Mouse (Mus musculus): ENCODE data around the gene Mapkbp1. TPM values are rescaled to one million over a fixed set of nuclear protein-coding genes. Genes with fewer than 3 reads are reported as not detected.

Gene Mapkbp1
- polyA plus RNA-seq, 1 experiment from 2014 or later, result 2.9 TPM

- H3K9me3 ChIP-seq (ENCODE audit: control insufficient read depth, low read length), result no peaks in the 10 kb centered on the region
- DNase-seq (ENCODE audit: low spot score) (no peak), ATAC-seq (ENCODE audit: insufficient number of reproducible peaks, low FRiP score, low TSS enrichment, low read depth) (no peak)
- H3K4me1 ChIP-seq (ENCODE audit: control insufficient read depth, insufficient read depth, low read length), result peaks cover 10% of the 10 kb centered on the region
- no peak overlapping the region for H3K4me2 ChIP-seq (ENCODE audit: low read depth, severe bottlenecking)
- no peak overlapping the region for H3K27ac ChIP-seq (replicated peaks; ENCODE audit: low read depth, low read length)
- no peak overlapping the region for H3K9ac ChIP-seq (ENCODE audit: low read length)
- WGBS, result 99% methylated on average over 2 of the region's 2 CpGs
- H3K36me3 ChIP-seq (ENCODE audit: control insufficient read depth, insufficient read depth, low read length), result no peaks in the 10 kb centered on the region
- no peaks in the 10 kb centered on the region for H3K27me3 ChIP-seq (ENCODE audit: control insufficient read depth, insufficient read depth, low read length)
- no peak overlapping the region for H3K4me3 ChIP-seq (ENCODE audit: low read depth, low read length)
Measured at GRCm38 (mm10) chr2:119999731-120000130, 27.2 kb downstream of the Mapkbp1 start.

GRCm38 (mm10) chr2:120000882-120001584 lies 28.5 kb downstream of the Mapkbp1 start:
- Histone ChIP-seq H3K36me3 (ENCODE audit: control insufficient read depth, insufficient read depth, low read length) (no peaks in the 10 kb centered on the region), H3K27me3 (ENCODE audit: control insufficient read depth, insufficient read depth, low read length) (no peaks in the 10 kb centered on the region), H3K4me3 (ENCODE audit: low read depth, low read length) (no peak overlapping the region), H3K4me1 (ENCODE audit: control insufficient read depth, insufficient read depth, low read length) (0 out of 2 replicates have a peak, but pooled peaks cover 1% of the 10 kb centered on the region), H3K9me3 (ENCODE audit: control insufficient read depth, low read length) (no peaks in the 10 kb centered on the region), H3K9ac (ENCODE audit: low read length) (no peak overlapping the region), H3K27ac (replicated peaks; ENCODE audit: low read depth, low read length) (0 out of 2 replicates have a peak overlapping the region, but pooled peaks have one; percentile 21), H3K4me2 (ENCODE audit: low read depth, severe bottlenecking) (no peak overlapping the region)
- WGBS, result 75% methylated on average over 3 of the region's 3 CpGs
- ATAC-seq (ENCODE audit: insufficient number of reproducible peaks, low FRiP score, low TSS enrichment, low read depth) (no peak), DNase-seq (ENCODE audit: low spot score) (no peak)

GRCm38 (mm10) chr2:120001956-120002355 lies 29.5 kb downstream of the Mapkbp1 start:
- ATAC-seq (ENCODE audit: insufficient number of reproducible peaks, low FRiP score, low TSS enrichment, low read depth), result no peak
- 84% methylated on average over 4 of the region's 4 CpGs for WGBS

GRCm38 (mm10) chr2:120003970-120004369 lies 31.5 kb downstream of the Mapkbp1 start:
- 89% methylated on average over 2 of the region's 2 CpGs for WGBS
- H3K4me3 ChIP-seq (ENCODE audit: low read depth, low read length), result no peak overlapping the region
- H3K9ac ChIP-seq (ENCODE audit: low read length), result no peak overlapping the region
- H3K27me3 ChIP-seq (ENCODE audit: control insufficient read depth, insufficient read depth, low read length), result no peaks in the 10 kb centered on the region
- H3K4me2 ChIP-seq (ENCODE audit: low read depth, severe bottlenecking), result no peak overlapping the region
- no peak for ATAC-seq (ENCODE audit: insufficient number of reproducible peaks, low FRiP score, low TSS enrichment, low read depth)
- DNase-seq (ENCODE audit: low spot score), result no peak
- H3K27ac ChIP-seq (replicated peaks; ENCODE audit: low read depth, low read length), result no peak overlapping the region
- H3K4me1 ChIP-seq (ENCODE audit: control insufficient read depth, insufficient read depth, low read length), result no peaks in the 10 kb centered on the region
- H3K9me3 ChIP-seq (ENCODE audit: control insufficient read depth, low read length), result no peaks in the 10 kb centered on the region
- H3K36me3 ChIP-seq (ENCODE audit: control insufficient read depth, insufficient read depth, low read length), result no peaks in the 10 kb centered on the region

More at GRCm38 (mm10) chr2:120001956-120002355, 29.5 kb downstream of the Mapkbp1 start:
- H3K4me3 ChIP-seq (ENCODE audit: low read depth, low read length), result no peak overlapping the region
- H3K4me2 ChIP-seq (ENCODE audit: low read depth, severe bottlenecking), result no peak overlapping the region
- no peak overlapping the region for H3K9ac ChIP-seq (ENCODE audit: low read length)
- H3K27me3 ChIP-seq (ENCODE audit: control insufficient read depth, insufficient read depth, low read length), result no peaks in the 10 kb centered on the region
- no peak for DNase-seq (ENCODE audit: low spot score)
- no peaks in the 10 kb centered on the region for H3K9me3 ChIP-seq (ENCODE audit: control insufficient read depth, low read length)
- H3K27ac ChIP-seq (replicated peaks; ENCODE audit: low read depth, low read length), result no peak overlapping the region
- no peaks in the 10 kb centered on the region for H3K36me3 ChIP-seq (ENCODE audit: control insufficient read depth, insufficient read depth, low read length)
- no peaks in the 10 kb centered on the region for H3K4me1 ChIP-seq (ENCODE audit: control insufficient read depth, insufficient read depth, low read length)

GRCm38 (mm10) chr2:120006696-120007095 lies 34.2 kb downstream of the Mapkbp1 start:
- no peak for ATAC-seq (ENCODE audit: insufficient number of reproducible peaks, low FRiP score, low TSS enrichment, low read depth)
- 92% methylated on average over 7 of the region's 7 CpGs for WGBS

GRCm38 (mm10) chr2:120007680-120008210 lies 35.2 kb downstream of the Mapkbp1 start:
- Histone ChIP-seq H3K9ac (ENCODE audit: low read length) (no peak overlapping the region), H3K4me2 (ENCODE audit: low read depth, severe bottlenecking) (no peak overlapping the region), H3K27ac (replicated peaks; ENCODE audit: low read depth, low read length) (0 out of 2 replicates have a peak overlapping the region, but pooled peaks have one; percentile 2), H3K36me3 (ENCODE audit: control insufficient read depth, insufficient read depth, low read length) (no peaks in the 10 kb centered on the region), H3K4me3 (ENCODE audit: low read depth, low read length) (no peak overlapping the region), H3K4me1 (ENCODE audit: control insufficient read depth, insufficient read depth, low read length) (no peaks in the 10 kb centered on the region), H3K27me3 (ENCODE audit: control insufficient read depth, insufficient read depth, low read length) (no peaks in the 10 kb centered on the region), H3K9me3 (ENCODE audit: control insufficient read depth, low read length) (no peaks in the 10 kb centered on the region)
- 79% methylated on average over 4 of the region's 4 CpGs for WGBS
- ATAC-seq (ENCODE audit: insufficient number of reproducible peaks, low FRiP score, low TSS enrichment, low read depth) (no peak), DNase-seq (ENCODE audit: low spot score) (no peak)

More at GRCm38 (mm10) chr2:120006696-120007095, 34.2 kb downstream of the Mapkbp1 start:
- H3K9me3 ChIP-seq (ENCODE audit: control insufficient read depth, low read length), result no peaks in the 10 kb centered on the region
- DNase-seq (ENCODE audit: low spot score), result no peak
- no peak overlapping the region for H3K9ac ChIP-seq (ENCODE audit: low read length)
- no peaks in the 10 kb centered on the region for H3K36me3 ChIP-seq (ENCODE audit: control insufficient read depth, insufficient read depth, low read length)
- H3K4me3 ChIP-seq (ENCODE audit: low read depth, low read length), result no peak overlapping the region
- no peaks in the 10 kb centered on the region for H3K27me3 ChIP-seq (ENCODE audit: control insufficient read depth, insufficient read depth, low read length)
- H3K27ac ChIP-seq (replicated peaks; ENCODE audit: low read depth, low read length), result no peak overlapping the region
- H3K4me1 ChIP-seq (ENCODE audit: control insufficient read depth, insufficient read depth, low read length), result no peaks in the 10 kb centered on the region
- H3K4me2 ChIP-seq (ENCODE audit: low read depth, severe bottlenecking), result no peak overlapping the region

- no peaks in the 10 kb centered on the region for H3K36me3 ChIP-seq (ENCODE audit: control insufficient read depth, insufficient read depth, low read length)
- no peaks in the 10 kb centered on the region for H3K4me1 ChIP-seq (ENCODE audit: control insufficient read depth, insufficient read depth, low read length)
- H3K27me3 ChIP-seq (ENCODE audit: control insufficient read depth, insufficient read depth, low read length), result no peaks in the 10 kb centered on the region
- no peaks in the 10 kb centered on the region for H3K9me3 ChIP-seq (ENCODE audit: control insufficient read depth, low read length)
- no peak overlapping the region for H3K4me2 ChIP-seq (ENCODE audit: low read depth, severe bottlenecking)
- H3K27ac ChIP-seq (replicated peaks; ENCODE audit: low read depth, low read length), result no peak overlapping the region
- H3K4me3 ChIP-seq (ENCODE audit: low read depth, low read length), result no peak overlapping the region
- H3K9ac ChIP-seq (ENCODE audit: low read length), result no peak overlapping the region
- ATAC-seq (ENCODE audit: insufficient number of reproducible peaks, low FRiP score, low TSS enrichment, low read depth) (no peak), DNase-seq (ENCODE audit: low spot score) (no peak)
- WGBS, result 67% methylated on average over 4 of the region's 4 CpGs
Measured at GRCm38 (mm10) chr2:120008672-120009071, 36.2 kb downstream of the Mapkbp1 start.

- Histone ChIP-seq H3K27ac (replicated peaks; ENCODE audit: low read depth, low read length) (no peak overlapping the region), H3K4me3 (ENCODE audit: low read depth, low read length) (no peak overlapping the region), H3K9ac (ENCODE audit: low read length) (no peak overlapping the region), H3K27me3 (ENCODE audit: control insufficient read depth, insufficient read depth, low read length) (no peaks in the 10 kb centered on the region), H3K4me1 (ENCODE audit: control insufficient read depth, insufficient read depth, low read length) (no peaks in the 10 kb centered on the region), H3K36me3 (ENCODE audit: control insufficient read depth, insufficient read depth, low read length) (no peaks in the 10 kb centered on the region; the same call in 1 of the 2 replicates), H3K9me3 (ENCODE audit: control insufficient read depth, low read length) (no peaks in the 10 kb centered on the region), H3K4me2 (ENCODE audit: low read depth, severe bottlenecking) (no peak overlapping the region)
- WGBS, result 84% methylated on average over 8 of the region's 8 CpGs
- DNase-seq (ENCODE audit: low spot score) (peak; percentile 62), ATAC-seq (ENCODE audit: insufficient number of reproducible peaks, low FRiP score, low TSS enrichment, low read depth) (peak; percentile 17; the same call in 1 of the 2 replicates)
Measured at GRCm38 (mm10) chr2:120011462-120012200, 39.1 kb downstream of the Mapkbp1 start.
